Mouse (Mus musculus) CH12F3 (cell line): ENCODE results near the gene Gm10134.
"Not testable (repeated sequence)": the region's sequence is repeated elsewhere in the genome, so short reads cannot be mapped to it uniquely, and the experiment has no call there.

Source experiments
- in situ Hi-C: fragments of 300-500 bp; cut with MboI; formaldehyde crosslinking; loops from 2 replicates; pipeline ENCODE4 v1.14.3; 2020; ENCODE audit warnings: low sequenced_read_pairs

Gene Gm10134

GRCm38 (mm10) chr2:28502987-28503386, 2.9 kb upstream of the Gm10134 start:
- in situ Hi-C loops = no loop called here

- in situ Hi-C loops = no loop called here
Measured at GRCm38 (mm10) chr2:28504676-28505075, 1.2 kb upstream of the Gm10134 start.

- in situ Hi-C loops = no loop called here
Measured at GRCm38 (mm10) chr2:28506291-28506690, 396 bp downstream of the Gm10134 start.

DNA sequence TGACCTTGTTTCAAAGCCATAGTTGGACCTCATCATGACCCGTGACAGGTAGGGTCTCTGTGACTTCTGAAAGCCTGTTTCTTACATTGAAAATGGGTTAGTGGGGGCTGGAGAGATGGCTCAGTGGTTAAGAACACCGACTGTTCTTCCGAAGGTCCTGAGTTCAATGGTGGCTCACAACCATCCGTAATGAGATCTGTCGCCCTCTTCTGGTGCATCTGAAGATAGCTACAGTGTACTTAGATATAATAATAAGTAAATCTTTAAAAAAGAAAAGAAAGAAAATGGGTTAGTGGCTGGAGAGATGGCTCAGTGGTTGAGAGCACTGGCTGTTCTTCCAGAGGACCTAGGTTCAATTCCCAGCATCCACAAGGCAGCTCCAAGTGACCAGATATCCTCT, 5.7 kb downstream of the Gm10134 start:
- in situ Hi-C loops = not testable (repeated sequence)

GRCm38 (mm10) chr2:28512798-28513401, 7.0 kb downstream of the Gm10134 start, which contains the start of gene Ralgds:
TSS of gene Ralgds (plus strand) at chr2:28513125.
- in situ Hi-C loops = no loop called here

GRCm38 (mm10) chr2:28513431-28514370, 7.8 kb downstream of the Gm10134 start:
- in situ Hi-C loops = no loop called here

DNA sequence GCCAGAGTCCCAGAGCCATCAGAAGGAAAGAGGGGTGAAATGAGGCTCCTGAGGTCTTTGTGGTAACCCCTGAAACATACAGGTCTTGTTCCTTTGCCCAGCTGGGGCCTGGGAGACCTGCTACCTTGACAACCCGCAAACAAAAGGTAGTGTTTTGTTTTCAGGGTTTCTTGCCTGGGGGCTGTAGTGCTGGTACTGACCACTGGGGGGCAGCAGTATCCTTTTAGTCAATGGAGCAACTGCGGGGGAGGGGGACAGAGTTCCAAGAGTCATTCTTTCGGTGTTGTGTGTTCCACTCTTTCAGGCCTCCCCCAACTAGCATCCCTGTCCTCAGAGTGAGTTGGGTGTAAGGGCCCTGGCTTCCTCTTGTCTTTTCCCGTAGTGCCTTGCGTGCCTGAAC, 8.6 kb downstream of the Gm10134 start:
- in situ Hi-C loops = no loop called here

DNA sequence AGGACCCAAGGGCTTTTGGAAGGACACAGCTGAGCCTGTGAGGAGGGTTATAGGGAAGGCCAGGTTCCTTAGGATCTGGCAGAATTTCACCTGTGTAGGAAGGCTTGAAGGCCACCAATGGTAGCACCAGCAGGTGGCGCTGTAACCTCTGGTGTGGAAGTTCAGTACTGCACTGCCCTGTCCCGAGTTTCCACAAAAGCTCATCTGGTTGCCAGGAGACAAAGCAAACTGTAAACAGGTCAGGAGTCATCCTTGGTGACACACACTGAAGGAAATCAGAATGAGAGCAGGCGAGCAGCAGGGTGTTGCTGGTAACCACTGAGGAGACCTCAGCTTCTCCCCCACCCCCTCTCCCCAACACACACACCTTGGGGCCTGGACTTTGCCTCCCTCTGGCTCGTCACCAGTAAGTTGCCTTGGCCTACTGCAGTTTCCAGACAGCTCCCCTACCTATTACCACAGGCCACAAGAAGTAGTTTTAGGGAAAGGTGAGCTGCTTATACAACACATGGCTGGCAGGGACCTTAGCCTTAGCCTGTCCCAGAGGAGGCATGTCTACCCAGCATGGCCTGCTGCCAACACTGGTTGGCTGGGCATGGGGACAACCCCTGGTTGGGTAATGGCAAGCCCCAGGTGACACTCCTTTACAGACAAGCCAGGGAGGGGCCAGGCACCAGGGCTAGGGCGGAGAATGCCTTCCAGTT, 11.5 kb downstream of the Gm10134 start:
- in situ Hi-C loops = loop anchor here (5.0 kb wide), 1 partner anchor 40 kb away; no protein-coding TSS in a partner anchor

DNA sequence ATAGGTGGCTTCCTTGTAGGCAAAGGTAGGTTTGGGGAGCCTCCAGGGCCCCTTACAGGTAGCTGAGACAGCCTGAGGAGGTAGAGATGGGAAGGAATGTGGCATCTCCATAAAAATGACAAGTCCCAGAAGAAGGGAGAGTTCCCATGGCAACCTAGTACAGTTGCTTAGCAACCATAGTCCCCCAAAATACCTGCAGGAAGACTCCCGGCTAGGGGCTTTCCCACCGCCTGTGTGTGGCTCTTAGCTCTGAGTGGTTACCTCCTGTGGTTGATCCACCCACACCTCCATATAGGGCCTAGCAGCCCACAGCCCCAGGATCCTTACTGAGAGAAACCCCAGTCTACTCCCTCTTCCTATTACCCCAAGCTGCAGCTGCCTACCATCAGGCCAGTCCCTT, 12.3 kb downstream of the Gm10134 start:
- in situ Hi-C loops = loop anchor here (5.0 kb wide), 1 partner anchor 39 kb away; no protein-coding TSS in a partner anchor

- in situ Hi-C loops = no loop called here
Measured at GRCm38 (mm10) chr2:28520581-28520980, 14.7 kb downstream of the Gm10134 start.

- in situ Hi-C loops = no loop called here
Measured at GRCm38 (mm10) chr2:28521571-28522151, 15.8 kb downstream of the Gm10134 start.

- in situ Hi-C loops = no loop called here
Measured at GRCm38 (mm10) chr2:28522166-28522565, 16.3 kb downstream of the Gm10134 start.

DNA sequence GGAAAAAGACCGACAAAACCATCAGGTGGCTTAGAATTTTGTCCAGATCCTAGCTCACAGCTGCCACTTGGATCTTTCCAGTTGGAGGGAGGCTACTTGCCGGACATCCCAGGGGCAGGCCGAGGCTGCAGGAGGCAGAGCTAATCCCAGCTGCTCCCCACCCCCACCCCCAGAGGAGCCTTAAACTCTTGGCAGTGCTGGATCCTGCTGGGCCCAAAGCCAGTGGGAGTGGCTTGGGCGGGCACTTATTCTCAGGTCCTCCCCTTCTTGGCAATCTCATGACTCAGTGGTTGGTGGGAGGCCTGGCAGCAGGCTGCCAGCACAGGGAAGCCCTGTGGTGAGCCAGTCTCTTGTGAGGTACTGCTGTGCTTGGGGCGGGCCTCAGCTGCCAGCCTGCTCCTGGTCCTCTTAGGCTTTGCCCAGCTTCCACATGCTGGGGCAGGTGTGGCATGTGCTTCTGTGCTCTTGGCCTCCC, 17.8 kb downstream of the Gm10134 start:
- in situ Hi-C loops = no loop called here

GRCm38 (mm10) chr2:28524406-28524805, 18.5 kb downstream of the Gm10134 start:
- in situ Hi-C loops = no loop called here

- in situ Hi-C loops = no loop called here
Measured at GRCm38 (mm10) chr2:28525219-28525942, 19.5 kb downstream of the Gm10134 start.

DNA sequence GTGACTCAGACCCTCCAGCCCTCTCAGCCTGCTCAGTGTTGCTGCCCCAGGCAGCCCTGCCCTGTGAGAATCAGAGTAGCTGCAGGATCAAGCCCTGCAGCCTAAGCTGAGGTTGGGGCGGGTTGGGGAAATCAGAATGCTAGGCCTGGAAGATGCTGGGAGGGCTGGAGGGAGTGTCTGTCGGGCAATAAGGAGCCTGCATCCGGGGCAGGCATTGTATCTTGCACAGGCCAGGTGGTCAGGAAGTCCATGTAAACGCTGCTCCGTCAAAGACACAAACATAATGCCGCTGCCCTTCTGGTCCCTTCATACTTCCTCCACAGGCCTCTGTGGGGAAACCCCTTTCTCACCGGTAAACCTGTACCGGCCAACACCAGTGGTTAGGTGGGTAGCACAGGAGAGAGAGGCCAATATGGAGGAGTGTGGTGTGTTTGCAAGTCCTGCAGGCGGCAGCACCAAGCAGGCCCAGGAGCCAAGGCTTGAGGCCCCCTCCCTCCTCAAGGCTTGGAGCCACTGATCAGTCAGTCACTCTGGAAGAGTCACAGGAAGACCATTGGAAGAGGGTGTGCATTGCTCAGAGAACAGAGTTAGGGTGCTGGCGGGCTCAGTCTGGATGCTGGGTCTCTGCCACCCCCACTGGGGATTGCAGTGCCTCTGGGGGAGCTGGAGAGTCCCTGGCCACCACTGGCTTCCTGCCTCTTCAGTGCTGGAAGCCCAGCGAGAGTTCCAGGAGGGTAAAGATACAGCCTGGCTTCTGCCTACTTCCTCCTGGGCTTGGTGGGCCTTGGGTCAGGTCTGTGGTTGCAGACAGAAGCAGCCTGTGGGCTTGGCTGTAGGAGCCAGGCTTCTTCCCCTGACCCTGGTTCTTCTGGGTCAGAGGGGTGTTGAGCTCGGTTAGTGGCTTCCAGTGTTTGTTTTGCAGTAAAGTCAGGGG, 20.3 kb downstream of the Gm10134 start:
- in situ Hi-C loops = no loop called here

GRCm38 (mm10) chr2:28527436-28528353, 21.8 kb downstream of the Gm10134 start:
- in situ Hi-C loops = no loop called here

- in situ Hi-C loops = no loop called here
Measured at GRCm38 (mm10) chr2:28528354-28528730, 22.4 kb downstream of the Gm10134 start.
